Mouse (Mus musculus) lung, embryonic 16.5 days (tissue): ENCODE data around the gene Cacna1d. TPM values are rescaled to one million over a fixed set of nuclear protein-coding genes. Genes with fewer than 3 reads are reported as not detected.

ENCODE experiments used
- ATAC-seq: fragments of 200-750 bp; cut with Nextera tagmentation; 2 replicates; pipeline ENCODE4 v1.8.0; 2017; ENCODE audit warnings: low read depth, mild to moderate bottlenecking, moderate library complexity
- H3K27ac ChIP-seq: fragments of 300-500 bp; sonication (generic); 2 replicates; pipeline ENCODE4 v1.5.1; 2014; ENCODE audit warnings: mild to moderate bottlenecking, control low read depth, low read length
- H3K27me3 ChIP-seq: fragments of 300-500 bp; sonication (generic); 2 replicates; pipeline ENCODE4 v1.6.1; 2014; ENCODE audit warnings: low read depth, low read length, mixed read lengths; ENCODE audit not compliant: control insufficient read depth, insufficient read depth
- H3K36me3 ChIP-seq: fragments of 300-500 bp; sonication (generic); 2 replicates; pipeline ENCODE4 v1.6.1; 2014; ENCODE audit warnings: low read length; ENCODE audit not compliant: control insufficient read depth, insufficient read depth
- H3K4me1 ChIP-seq: fragments of 300-500 bp; sonication (generic); replicated peaks from 2 replicates; pipeline ENCODE4 v1.6.1; 2014; ENCODE audit warnings: low read length, mixed read lengths; ENCODE audit not compliant: control insufficient read depth, insufficient read depth
- H3K4me2 ChIP-seq: fragments of 300-500 bp; sonication (generic); 2 replicates; pipeline ENCODE4 v1.6.1; 2014; ENCODE audit warnings: low read depth, low read length, control low read depth
- H3K4me3 ChIP-seq: fragments of 300-500 bp; sonication (generic); 2 replicates; pipeline ENCODE4 v1.5.1; 2014; ENCODE audit warnings: mild to moderate bottlenecking, low read length, control low read depth
- H3K9ac ChIP-seq: fragments of 300-500 bp; sonication (generic); 2 replicates; pipeline ENCODE4 v1.6.1; 2014; ENCODE audit warnings: low read length, control low read depth
- H3K9me3 ChIP-seq: fragments of 300-500 bp; sonication (generic); 2 replicates; pipeline ENCODE4 v1.6.1; 2016; ENCODE audit warnings: low read length; ENCODE audit not compliant: control insufficient read depth
- WGBS: fragments of 180-500 bp; shearing (Covaris S2); extraction: QIAGEN DNeasy Blood & Tissue Kit; methylation state at CpG from one replicate; pipeline ENCODE4 v1.1.7; 2014; 5-methylcytosine and 5-hydroxymethylcytosine counted together
- polyA plus RNA-seq: library from polyadenylated mRNA; unstranded; fragments of >200 nt; fragmentation: Nextera tagmentation; extraction: Ambion mirVana; gene quantifications from 2 replicates; pipeline ENCODE4 v1.2.1, GENCODE M21; 2015

Cacna1d gene
- polyA plus RNA-seq, 1 experiment from 2014 or later: 9.2 TPM

DNA sequence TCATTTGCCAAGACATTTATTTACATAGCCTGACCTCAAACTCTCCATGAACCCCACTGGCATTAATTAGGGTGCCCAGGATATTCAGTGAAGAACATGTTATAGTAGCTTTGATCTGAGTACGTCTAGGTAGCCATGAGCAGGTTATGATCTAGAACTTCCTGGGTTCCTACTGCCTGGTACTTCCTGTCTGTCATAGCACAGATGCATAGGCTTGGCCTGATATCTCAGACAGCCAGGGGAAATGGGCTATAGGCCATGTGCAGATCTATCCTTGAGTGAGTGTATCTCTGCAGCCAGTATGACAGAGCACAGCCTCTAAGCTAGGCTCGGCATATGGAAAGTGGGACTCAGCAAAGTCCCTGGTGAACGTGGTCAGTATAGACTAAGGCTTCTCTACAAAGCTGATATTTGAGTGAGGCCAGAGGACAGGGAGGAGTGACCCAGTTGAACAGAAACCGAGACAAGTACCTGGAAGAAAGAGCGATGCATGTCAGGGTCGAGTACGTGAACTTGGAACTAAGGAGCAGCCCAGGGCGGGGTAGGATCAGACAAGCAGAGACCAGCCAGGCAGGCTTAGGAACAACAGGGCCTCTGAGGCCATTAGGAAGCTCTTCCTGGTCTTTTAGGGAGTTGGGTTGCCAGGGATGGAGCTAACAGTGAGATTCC is 473.3 kb downstream of the Cacna1d start:
- Histone ChIP-seq H3K27ac (no peak overlapping the region), H3K4me1 (no peaks in the 10 kb centered on the region), H3K4me2 (no peak overlapping the region), H3K9me3 (no peaks in the 10 kb centered on the region), H3K27me3 (no peaks in the 10 kb centered on the region), H3K36me3 (no peaks in the 10 kb centered on the region), H3K9ac (no peak overlapping the region), H3K4me3 (no peak overlapping the region)
- WGBS: 77% methylated on average over 8 of the region's 8 CpGs
- no peak for ATAC-seq

DNA sequence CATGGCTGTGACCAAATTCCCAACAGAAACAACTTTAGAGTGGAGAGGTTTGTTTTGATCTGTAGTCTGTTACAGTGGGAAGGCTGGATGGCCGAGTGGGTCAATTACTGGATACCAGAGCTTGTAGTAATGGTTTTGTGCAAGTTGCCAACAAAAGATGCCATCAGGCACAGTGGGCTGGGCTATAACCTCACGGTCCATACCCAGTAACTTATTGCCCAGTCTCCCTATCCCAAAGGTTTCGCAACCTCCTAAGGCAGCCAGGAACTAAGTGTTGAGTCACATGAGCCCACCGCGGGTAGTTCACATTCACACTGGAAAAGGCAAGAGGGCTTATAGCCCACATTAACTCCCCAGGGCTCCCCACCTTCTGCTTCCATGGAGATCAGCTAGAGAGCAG is 474.6 kb downstream of the Cacna1d start:
- Histone ChIP-seq H3K36me3 (no peaks in the 10 kb centered on the region), H3K4me1 (no peaks in the 10 kb centered on the region), H3K9me3 (no peaks in the 10 kb centered on the region), H3K27ac (no peak overlapping the region), H3K9ac (no peak overlapping the region), H3K4me2 (no peak overlapping the region), H3K27me3 (no peaks in the 10 kb centered on the region), H3K4me3 (no peak overlapping the region)
- 77% methylated on average over 5 of the region's 5 CpGs for WGBS
- no peak for ATAC-seq

DNA sequence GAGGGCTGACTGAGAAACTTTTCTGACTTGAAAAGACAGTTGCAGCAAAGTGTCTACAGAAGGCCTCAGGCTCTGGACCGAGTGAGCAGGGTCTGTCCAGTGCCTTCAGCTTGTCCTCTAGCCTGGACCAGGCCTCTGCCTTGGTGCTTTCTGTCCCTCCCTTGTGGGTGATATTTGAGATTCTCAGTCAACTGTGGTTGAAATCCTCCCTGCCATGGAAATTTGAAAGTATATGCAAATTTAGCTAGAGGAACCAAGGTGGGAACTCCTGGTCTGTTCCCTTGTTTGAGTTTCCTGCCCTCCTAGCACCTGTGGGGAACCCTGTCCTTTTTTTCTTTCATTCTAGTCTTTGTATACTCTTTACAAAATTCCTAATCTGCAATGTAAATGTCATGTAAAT is 476.2 kb downstream of the Cacna1d start:
- WGBS: 67% methylated on average over 1 of the region's 1 CpGs
- no peak overlapping the region for H3K27ac ChIP-seq
- ATAC-seq: no peak
- H3K4me3 ChIP-seq: no peak overlapping the region
- no peaks in the 10 kb centered on the region for H3K9me3 ChIP-seq
- no peaks in the 10 kb centered on the region for H3K27me3 ChIP-seq
- no peaks in the 10 kb centered on the region for H3K36me3 ChIP-seq
- no peak overlapping the region for H3K9ac ChIP-seq
- no peak overlapping the region for H3K4me2 ChIP-seq
- peaks cover 4% of the 10 kb centered on the region for H3K4me1 ChIP-seq

DNA sequence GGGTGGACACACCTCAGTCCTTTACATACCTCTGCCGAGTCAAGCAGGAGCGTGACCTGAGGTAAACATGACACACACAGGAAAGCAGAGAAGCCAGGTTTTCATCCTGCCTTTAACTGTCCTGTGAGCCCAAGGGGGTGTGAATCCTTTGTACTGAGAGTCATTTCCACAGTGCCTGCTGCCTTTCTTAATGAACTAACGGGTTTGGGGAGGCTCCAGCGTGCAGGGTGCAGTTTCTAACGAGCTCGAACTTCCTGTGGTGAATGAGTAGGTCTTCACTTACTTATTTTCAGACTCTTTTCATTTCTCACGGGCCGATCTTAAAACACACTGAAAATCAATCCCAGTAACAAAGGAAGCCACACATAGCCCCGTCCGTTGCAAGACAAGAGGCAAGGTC is 476.8 kb downstream of the Cacna1d start:
- Histone ChIP-seq H3K4me1 (peaks cover 9% of the 10 kb centered on the region), H3K36me3 (no peaks in the 10 kb centered on the region), H3K9me3 (no peaks in the 10 kb centered on the region), H3K27me3 (no peaks in the 10 kb centered on the region), H3K4me2 (no peak overlapping the region), H3K27ac (no peak overlapping the region), H3K9ac (no peak overlapping the region), H3K4me3 (no peak overlapping the region)
- 57% methylated on average over 10 of the region's 10 CpGs for WGBS
- ATAC-seq: no peak

DNA sequence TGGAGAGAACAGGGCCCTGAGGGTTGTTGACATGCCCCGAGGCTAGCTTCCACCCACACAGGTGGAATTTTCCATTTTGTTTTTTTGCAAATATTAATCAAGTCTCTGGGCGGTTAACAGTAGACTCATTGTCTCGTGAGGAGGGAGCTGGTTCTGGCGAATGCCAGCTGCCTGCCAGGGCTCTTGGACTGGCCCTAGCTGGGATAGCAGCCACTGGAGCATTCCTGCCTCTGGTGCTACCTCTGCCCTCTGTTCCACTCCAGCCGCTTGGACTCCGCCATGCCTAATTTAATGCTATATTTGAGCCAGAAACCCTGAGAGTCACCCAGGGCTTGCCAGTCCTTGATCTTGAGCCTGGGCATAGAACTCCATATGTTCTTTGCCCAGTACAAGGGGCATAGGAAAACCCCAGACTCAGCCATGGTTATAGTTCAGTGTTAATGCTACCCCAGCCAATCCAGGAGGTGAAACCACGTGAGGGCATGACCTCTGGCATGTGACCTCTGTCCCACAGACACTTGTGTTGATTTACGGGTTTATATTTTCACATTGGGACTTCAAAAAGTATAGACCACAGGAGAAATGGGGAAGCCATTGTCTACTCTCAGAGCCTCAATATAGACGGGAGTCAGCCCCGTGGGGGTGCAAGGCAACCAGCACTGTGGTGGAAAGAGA is 479.2 kb downstream of the Cacna1d start:
- Histone ChIP-seq H3K4me2 (no peak overlapping the region), H3K27me3 (no peaks in the 10 kb centered on the region; the same call in 1 of the 2 replicates), H3K27ac (no peak overlapping the region), H3K9me3 (no peaks in the 10 kb centered on the region), H3K9ac (no peak overlapping the region), H3K4me3 (no peak overlapping the region), H3K36me3 (no peaks in the 10 kb centered on the region), H3K4me1 (peaks cover 11% of the 10 kb centered on the region)
- ATAC-seq: no peak
- 66% methylated on average over 10 of the region's 10 CpGs for WGBS

DNA sequence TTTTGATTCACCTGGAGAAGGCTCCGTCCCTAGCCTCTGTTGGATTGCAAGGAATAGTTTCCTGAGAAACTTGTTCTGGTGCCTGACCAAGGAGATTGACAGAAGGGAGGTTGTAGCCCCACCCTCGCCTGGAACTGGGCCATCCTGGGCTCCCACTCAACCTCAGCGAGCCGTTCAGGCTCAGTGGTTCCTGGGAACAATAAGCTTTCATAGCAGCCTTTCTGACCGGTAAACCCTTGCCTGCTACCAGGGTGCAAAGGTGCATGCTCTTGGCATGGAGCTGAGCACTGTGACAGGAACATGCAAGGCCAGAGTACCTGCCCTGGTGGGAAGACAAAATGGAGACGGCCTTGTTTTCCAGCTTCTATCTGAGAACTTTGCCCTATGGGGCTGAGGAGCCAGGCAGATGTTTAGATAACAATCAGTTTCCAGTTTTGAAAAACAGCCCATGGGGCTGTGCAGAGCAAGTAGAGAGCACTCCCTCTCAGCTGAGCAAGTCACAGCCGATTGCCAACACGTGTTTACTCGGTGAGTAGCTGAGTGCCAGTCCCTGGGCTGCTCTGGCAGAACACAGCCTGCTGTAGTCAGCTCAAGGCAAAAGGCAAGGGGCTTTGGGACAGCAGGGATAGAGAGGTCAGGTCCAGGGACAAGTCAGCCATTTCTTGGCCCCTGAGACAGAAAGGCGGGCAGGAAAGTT is 481.2 kb downstream of the Cacna1d start:
- H3K4me3 ChIP-seq: no peak overlapping the region; the same call in 1 of the 2 replicates
- 48% methylated on average over 10 of the region's 10 CpGs for WGBS
- H3K27me3 ChIP-seq: no peaks in the 10 kb centered on the region; the same call in 1 of the 2 replicates
- H3K9ac ChIP-seq: no peak overlapping the region
- H3K4me2 ChIP-seq: peak overlapping the region; percentile 82; the same call in 1 of the 2 replicates
- no peaks in the 10 kb centered on the region for H3K9me3 ChIP-seq
- H3K27ac ChIP-seq: no peak overlapping the region; the same call in 1 of the 2 replicates
- H3K36me3 ChIP-seq: no peaks in the 10 kb centered on the region
- peaks cover 11% of the 10 kb centered on the region for H3K4me1 ChIP-seq
- ATAC-seq: peak; percentile 40

DNA sequence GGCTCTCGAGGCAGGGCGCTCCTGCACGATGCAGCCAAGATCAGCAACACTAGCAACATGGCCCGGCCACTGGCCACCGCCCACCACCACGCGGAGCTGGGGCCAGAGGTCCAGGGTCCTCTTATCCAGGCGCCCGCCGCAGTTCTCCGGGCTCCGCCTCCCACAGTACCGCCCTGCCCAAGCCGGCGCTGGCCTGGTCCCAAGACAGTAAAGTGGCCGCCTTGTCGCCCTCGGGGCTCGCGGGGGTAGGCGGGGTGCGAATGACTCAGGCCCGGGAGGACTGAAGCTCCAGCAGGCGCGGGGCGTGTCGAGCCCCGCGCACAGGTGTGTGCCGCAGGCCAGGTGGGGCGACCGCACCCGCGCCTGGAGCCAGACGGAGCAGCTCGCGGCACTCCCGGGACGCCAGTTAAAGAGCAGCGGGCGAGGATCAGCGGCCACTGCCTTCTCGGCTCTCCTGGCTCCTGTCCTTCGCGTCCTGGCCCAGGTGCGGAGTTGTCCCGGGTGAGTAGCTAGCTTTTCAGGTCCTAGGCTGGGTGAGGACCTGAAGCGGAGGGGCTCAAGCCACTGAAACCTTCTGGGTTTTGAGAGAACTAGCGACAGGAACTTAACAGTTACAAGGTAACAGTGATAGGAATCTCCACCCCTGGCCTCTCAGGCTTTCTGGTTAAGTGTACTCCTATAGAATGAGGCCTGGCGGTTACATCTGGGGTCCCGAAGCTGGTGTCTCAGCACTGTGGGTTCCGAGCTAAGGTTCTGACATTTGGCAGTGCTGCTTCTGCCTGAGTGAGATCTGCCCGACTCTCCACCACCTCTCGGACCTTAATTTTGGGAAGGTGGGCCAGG is 482.3 kb downstream of the Cacna1d start, which contains the start of the genes Il17rb and Chdh:
Il17rb (minus strand) TSS at position 164 of the 843 bp plus-strand sequence.
Chdh (plus strand) TSS at position 291 of the 843 bp plus-strand sequence.
- no peaks in the 10 kb centered on the region for H3K9me3 ChIP-seq
- no peak within 1 kb of the TSS; the same call in 1 of the 2 replicates for H3K27ac ChIP-seq
- no peaks in the 10 kb centered on the region; the same call in 1 of the 2 replicates for H3K27me3 ChIP-seq
- 8% methylated on average over 43 of the region's 54 CpGs for WGBS
- H3K4me2 ChIP-seq: peak within 1 kb of the TSS; percentile 82
- no peaks in the 10 kb centered on the region for H3K36me3 ChIP-seq
- H3K4me3 ChIP-seq: peak within 1 kb of the TSS; percentile 50
- ATAC-seq: peak; percentile 83
- peak within 1 kb of the TSS; percentile 47 for H3K9ac ChIP-seq
- H3K4me1 ChIP-seq: peaks cover 11% of the 10 kb centered on the region

DNA sequence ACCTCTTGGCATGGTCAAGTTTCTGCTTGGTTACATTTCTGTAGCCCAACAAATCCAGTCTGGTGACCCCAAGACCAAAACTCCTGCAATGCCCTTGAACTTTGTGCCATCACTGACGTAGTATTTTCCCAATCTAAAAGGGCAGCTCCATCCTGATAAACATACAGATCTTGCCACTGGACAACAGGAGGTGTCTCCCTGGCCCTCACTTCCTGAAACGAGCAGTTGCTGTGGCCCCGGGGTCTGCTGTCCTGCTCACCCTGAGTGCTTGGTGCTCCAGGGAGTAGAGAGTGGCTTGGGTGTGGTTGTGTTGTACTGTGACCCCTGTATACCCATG is 491.8 kb downstream of the Cacna1d start:
- Histone ChIP-seq H3K27me3 (no peaks in the 10 kb centered on the region), H3K36me3 (peaks cover 17% of the 10 kb centered on the region), H3K27ac (no peak overlapping the region), H3K4me2 (no peak overlapping the region), H3K9ac (no peak overlapping the region), H3K9me3 (no peaks in the 10 kb centered on the region), H3K4me1 (0 out of 2 replicates have a peak, but pooled peaks cover 2% of the 10 kb centered on the region), H3K4me3 (no peak overlapping the region)
- no peak for ATAC-seq
- WGBS: 81% methylated on average over 3 of the region's 3 CpGs
